In the genomic region with DNA sequence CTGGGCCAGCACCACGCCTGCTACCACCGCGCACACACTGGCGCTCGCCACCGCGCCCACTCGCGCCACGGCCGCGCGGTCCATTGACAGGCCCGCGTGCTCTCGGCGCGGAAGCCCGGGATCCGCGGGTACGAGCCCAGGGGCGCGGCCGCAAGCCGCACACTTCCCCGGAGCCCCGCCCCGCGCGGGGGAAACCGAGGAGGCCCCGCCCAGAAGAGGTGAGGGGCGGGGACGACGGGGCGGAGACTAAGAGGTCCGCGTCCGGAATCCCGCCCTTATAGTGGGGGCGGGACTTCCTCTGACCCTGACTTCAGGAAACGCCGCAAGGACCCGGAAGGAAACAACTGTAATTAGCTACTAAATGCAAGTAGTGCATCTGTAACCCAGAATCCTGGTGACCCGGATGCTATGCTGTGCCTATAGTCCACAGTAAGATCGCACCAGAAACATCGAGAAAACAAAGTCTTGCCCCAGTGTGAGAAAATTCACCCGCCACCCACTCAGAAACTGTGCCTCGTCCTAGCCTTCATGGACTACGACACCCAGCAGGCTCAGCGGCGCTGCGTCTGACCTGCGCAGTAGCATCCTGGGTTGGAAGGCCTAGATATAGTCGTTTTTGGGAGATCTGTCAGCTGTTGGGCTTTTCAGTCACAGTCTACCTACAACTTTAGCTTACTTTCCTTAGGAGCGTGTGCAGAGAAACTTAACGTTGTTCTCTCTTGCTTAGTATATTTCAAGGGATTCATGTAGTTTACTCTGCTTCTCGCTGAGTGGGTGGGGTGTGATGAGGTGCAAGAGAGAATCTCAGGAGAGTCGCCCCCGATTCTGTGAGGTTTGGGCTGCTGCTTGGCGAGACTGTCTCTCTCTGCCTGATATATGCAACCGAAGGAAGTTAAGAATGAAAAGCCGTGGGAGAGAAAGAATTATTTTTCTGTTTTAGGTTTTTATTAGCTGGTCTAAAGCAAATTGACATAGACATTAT, we compare ENCODE assay signal across 8 mouse cellular contexts. TPM values are rescaled to one million over a fixed set of nuclear protein-coding genes. Genes with fewer than 3 reads are reported as not detected.
A peak's percentile ranks its signal among the peaks of the same experiment; 100 is the strongest.
DNase-seq lines count a peak whose midpoint lies in the region; ATAC-seq and TF ChIP-seq lines count a peak whose summit lies in the region.

A gene (minus strand): TSS at position 207 of the 982 bp plus-strand sequence.
A gene (plus strand): TSS at position 290 of the 982 bp plus-strand sequence.

- H3K9me3 ChIP-seq in heart, embryonic 12.5 days (replicated peaks), result no peaks in the 10 kb centered on the region
- H3K9me3 ChIP-seq in kidney, postnatal 0 days (replicated peaks; ENCODE audit: low read length), result no peaks in the 10 kb centered on the region
- H3K9me3 ChIP-seq in liver, embryonic 11.5 days (ENCODE audit: control insufficient read depth, low read length), result no peaks in the 10 kb centered on the region
- no peaks in the 10 kb centered on the region for H3K9me3 ChIP-seq in stomach, embryonic 14.5 days (ENCODE audit: control insufficient read depth, low read depth, low read length)

- peak within 1 kb of the TSS; percentile 92 for H3K9ac ChIP-seq in heart, embryonic 12.5 days
- H3K9ac ChIP-seq in kidney, postnatal 0 days (ENCODE audit: low read depth, low read length), result peak within 1 kb of the TSS; percentile 76
- H3K9ac ChIP-seq in liver, embryonic 11.5 days (ENCODE audit: low read depth, low read length), result peak within 1 kb of the TSS; percentile 94
- H3K9ac ChIP-seq in stomach, embryonic 14.5 days (replicated peaks; ENCODE audit: low read depth, low read length), result peak within 1 kb of the TSS; percentile 58

- peak; percentile 84 for ATAC-seq in erythroid progenitor cell, adult 5-6 weeks (replicated peaks; ENCODE audit: low FRiP score, poor library complexity, severe bottlenecking)
- ATAC-seq in heart, embryonic 12.5 days (ENCODE audit: insufficient number of reproducible peaks, low FRiP score), result peak; percentile 97
- ATAC-seq in kidney, postnatal 0 days (replicated peaks; ENCODE audit: low FRiP score, low read depth), result peak; percentile 96
- ATAC-seq in liver, embryonic 11.5 days (replicated peaks; ENCODE audit: low FRiP score), result peak; percentile 88
- peak; percentile 96 for ATAC-seq in stomach, embryonic 14.5 days (ENCODE audit: insufficient number of reproducible peaks, insufficient read depth, low FRiP score, low read depth)

- DNase-seq in CD4-positive helper T cell, adult 2 months (ENCODE audit: low read depth, low spot score), result peak; percentile 97
- DNase-seq in brain, embryonic 18.5 days (ENCODE audit: low read depth, low spot score), result peak; percentile 95
- DNase-seq in kidney, postnatal 0 days (ENCODE audit: low spot score), result peak; percentile 98
- peak; percentile 91 for DNase-seq in liver, embryonic 11.5 days (ENCODE audit: low spot score)
- peak; percentile 98 for DNase-seq in naive thymus-derived CD4-positive, alpha-beta T cell, adult 2 months (ENCODE audit: low read depth)

- H3K4me2 ChIP-seq in heart, embryonic 12.5 days, result peak within 1 kb of the TSS; percentile 69
- H3K4me2 ChIP-seq in kidney, postnatal 0 days (ENCODE audit: low read length), result peak within 1 kb of the TSS; percentile 71
- peak within 1 kb of the TSS; percentile 72 for H3K4me2 ChIP-seq in liver, embryonic 11.5 days
- peak within 1 kb of the TSS; percentile 57 for H3K4me2 ChIP-seq in stomach, embryonic 14.5 days (replicated peaks; ENCODE audit: low read depth, low read length)

- H3K4me1 ChIP-seq in heart, embryonic 12.5 days (replicated peaks), result peaks cover 24% of the 10 kb centered on the region
- peaks cover 6% of the 10 kb centered on the region; the same call in 1 of the 2 replicates for H3K4me1 ChIP-seq in kidney, postnatal 0 days (replicated peaks; ENCODE audit: insufficient read depth, low read length)
- peaks cover 15% of the 10 kb centered on the region for H3K4me1 ChIP-seq in liver, embryonic 11.5 days (replicated peaks; ENCODE audit: control insufficient read depth, insufficient read depth, low read length)
- H3K4me1 ChIP-seq in stomach, embryonic 14.5 days (ENCODE audit: control insufficient read depth, insufficient read depth, low read length), result no peaks in the 10 kb centered on the region

- TF ChIP-seq CTCF in kidney, postnatal 0 days (IDR thresholded peaks at IDR 0.05; ENCODE audit: low read depth), result no peak

- peak within 1 kb of the TSS; percentile 77 for H3K27ac ChIP-seq in heart, embryonic 12.5 days (ENCODE audit: poor library complexity, severe bottlenecking)
- peak within 1 kb of the TSS; percentile 90 for H3K27ac ChIP-seq in kidney, postnatal 0 days
- H3K27ac ChIP-seq in liver, embryonic 11.5 days (ENCODE audit: low read depth, low read length), result peak within 1 kb of the TSS; percentile 90
- H3K27ac ChIP-seq in stomach, embryonic 14.5 days (ENCODE audit: low read length), result peak within 1 kb of the TSS; percentile 89

- WGBS in heart, embryonic 12.5 days, result 3% methylated on average over 64 of the region's 64 CpGs
- 3% methylated on average over 64 of the region's 64 CpGs for WGBS in kidney, postnatal 0 days
- 3% methylated on average over 59 of the region's 64 CpGs for WGBS in liver, embryonic 11.5 days
- WGBS in stomach, embryonic 14.5 days, result 3% methylated on average over 64 of the region's 64 CpGs

- H3K27me3 ChIP-seq in heart, embryonic 12.5 days (replicated peaks), result no peaks in the 10 kb centered on the region
- no peaks in the 10 kb centered on the region for H3K27me3 ChIP-seq in kidney, postnatal 0 days (ENCODE audit: insufficient read depth, low read length)
- H3K27me3 ChIP-seq in liver, embryonic 11.5 days (replicated peaks; ENCODE audit: control insufficient read depth, insufficient read depth, low read length), result no peaks in the 10 kb centered on the region
- H3K27me3 ChIP-seq in stomach, embryonic 14.5 days (ENCODE audit: control insufficient read depth, insufficient read depth, low read length), result no peaks in the 10 kb centered on the region

- H3K4me3 ChIP-seq in heart, embryonic 12.5 days, result peak within 1 kb of the TSS; percentile 97
- H3K4me3 ChIP-seq in kidney, postnatal 0 days (replicated peaks; ENCODE audit: low read depth, low read length), result peak within 1 kb of the TSS; percentile 80
- H3K4me3 ChIP-seq in liver, embryonic 11.5 days (ENCODE audit: low read depth, low read length), result peak within 1 kb of the TSS; percentile 87
- peak within 1 kb of the TSS; percentile 70 for H3K4me3 ChIP-seq in stomach, embryonic 14.5 days (ENCODE audit: low read depth, low read length)

- no peaks in the 10 kb centered on the region for H3K36me3 ChIP-seq in heart, embryonic 12.5 days
- no peaks in the 10 kb centered on the region for H3K36me3 ChIP-seq in kidney, postnatal 0 days (ENCODE audit: insufficient read depth, low read length)
- no peaks in the 10 kb centered on the region for H3K36me3 ChIP-seq in liver, embryonic 11.5 days (ENCODE audit: control insufficient read depth, insufficient read depth, low read length)
- H3K36me3 ChIP-seq in stomach, embryonic 14.5 days (ENCODE audit: control insufficient read depth, insufficient read depth, low read length), result no peaks in the 10 kb centered on the region

RNA-seq across cellular contexts. Expression of the first gene that starts in this region (rescaled TPM):
- 371 and 463 TPM in 2 replicates for total RNA-seq in erythroid progenitor cell, adult 5-6 weeks (2015; ENCODE audit: low replicate concordance)
- 280 and 388 TPM in 2 replicates for total RNA-seq in erythroid progenitor cell, adult 5-6 weeks (2017; ENCODE audit: low replicate concordance)
- 74.8 and 77.4 TPM in 2 replicates for polyA plus RNA-seq in heart, embryonic 12.5 days (2016; fragmentation: Nextera tagmentation; extraction: Ambion mirVana)
- 82.4 and 85.9 TPM in 2 replicates for polyA plus RNA-seq in kidney, postnatal 0 days (2015; fragmentation: Nextera tagmentation; extraction: Ambion mirVana)
- polyA plus RNA-seq in liver, embryonic 11.5 days (2014; fragmentation: Nextera tagmentation; extraction: Ambion mirVana), result 164 and 171 TPM in 2 replicates
- polyA plus RNA-seq in stomach, embryonic 14.5 days (2014; fragmentation: Nextera tagmentation; extraction: Ambion mirVana), result 75.1 and 80.5 TPM in 2 replicates

RNA-seq across cellular contexts. Expression of the second gene that starts in this region (rescaled TPM):
- total RNA-seq in erythroid progenitor cell, adult 5-6 weeks (2015; ENCODE audit: low replicate concordance), result 2.2 TPM in 1 of 2 replicates, not detected in the other
- 0.30 TPM in 1 of 2 replicates, not detected in the other for total RNA-seq in erythroid progenitor cell, adult 5-6 weeks (2017; ENCODE audit: low replicate concordance)
- 0.10 and 0.12 TPM in 2 replicates for polyA plus RNA-seq in heart, embryonic 12.5 days (2016; fragmentation: Nextera tagmentation; extraction: Ambion mirVana)
- 0.28 and 0.62 TPM in 2 replicates for polyA plus RNA-seq in kidney, postnatal 0 days (2015; fragmentation: Nextera tagmentation; extraction: Ambion mirVana)
- polyA plus RNA-seq in liver, embryonic 11.5 days (2014; fragmentation: Nextera tagmentation; extraction: Ambion mirVana), result 0.18 and 0.57 TPM in 2 replicates
- 0.43 TPM in 1 of 2 replicates, not detected in the other for polyA plus RNA-seq in stomach, embryonic 14.5 days (2014; fragmentation: Nextera tagmentation; extraction: Ambion mirVana)

Comparison
In these comparisons a context has a peak if more than half of its experiments do, and no peak if none do; other contexts are left out.
1. Peak in every context shown above with its lines: DNase-seq, ATAC-seq, H3K4me3 ChIP-seq and H3K27ac ChIP-seq.